In genomic region chr10:45344381-45344780, GRCm38 (mm10) we compare ENCODE assay signal across 24 mouse cellular contexts. TPM values are rescaled to one million over a fixed set of nuclear protein-coding genes. Genes with fewer than 3 reads are reported as not detected.
DNase-seq lines count a peak whose midpoint lies in the region; ATAC-seq and TF ChIP-seq lines count a peak whose summit lies in the region.
"Had no signal": no experiment of that assay in that cellular context is flagged by ENCODE, and none has a peak within 500 bp of the region (broad histone marks: within the 10 kb centered on the region; RNA-seq: fewer than 3 reads in every experiment).

No protein-coding gene starts in this region.

- no peaks in the 10 kb centered on the region for H3K79me2 ChIP-seq in heart, adult 2 months (replicated peaks; ENCODE audit: control insufficient read depth, insufficient read depth, low read length)

- TF ChIP-seq POLR2A in heart, adult 2 months (IDR thresholded peaks at IDR 0.05; ENCODE audit: insufficient read depth, low read depth, low read length): no peak

- H3K4me3 ChIP-seq in heart, adult 2 months: no peak overlapping the region
- no peak overlapping the region for H3K4me3 ChIP-seq in liver, postnatal 0 days (ENCODE audit: low read depth, low read length)
- no peak overlapping the region for H3K4me3 ChIP-seq in liver, embryonic 11.5 days (ENCODE audit: low read depth, low read length)
- H3K4me3 ChIP-seq in ES-E14 (ENCODE audit: insufficient read depth in 1 of 2, low read depth in 1 of 2, low read length in 2 of 2, poor library complexity in 1 of 2, severe bottlenecking in 1 of 2): no peak overlapping the region
- H3K4me3 ChIP-seq: forebrain, embryonic 10.5 days; heart, embryonic 10.5 days; hindbrain, embryonic 13.5 days; limb, embryonic 15.5 days; neural tube, embryonic 13.5 days had no signal

- no peaks in the 10 kb centered on the region for H3K36me3 ChIP-seq in heart, adult 2 months (ENCODE audit: control insufficient read depth, insufficient read depth, low read length)
- H3K36me3 ChIP-seq in liver, postnatal 0 days (replicated peaks; ENCODE audit: insufficient read depth, low read length): no peaks in the 10 kb centered on the region
- H3K36me3 ChIP-seq in liver, embryonic 11.5 days (ENCODE audit: control insufficient read depth, insufficient read depth, low read length): no peaks in the 10 kb centered on the region
- no peaks in the 10 kb centered on the region for H3K36me3 ChIP-seq in ES-E14 (ENCODE audit: control insufficient read depth, insufficient read depth, low read length, poor library complexity, severe bottlenecking)
- H3K36me3 ChIP-seq: hindbrain, embryonic 13.5 days; limb, embryonic 15.5 days; neural tube, embryonic 13.5 days had no signal

- no peak overlapping the region for H3K4me2 ChIP-seq in liver, postnatal 0 days (ENCODE audit: low read depth, low read length)
- no peak overlapping the region for H3K4me2 ChIP-seq in liver, embryonic 11.5 days
- H3K4me2 ChIP-seq: hindbrain, embryonic 13.5 days; limb, embryonic 15.5 days; neural tube, embryonic 13.5 days had no signal

- H3K27me3 ChIP-seq in heart, adult 2 months (ENCODE audit: control insufficient read depth, insufficient read depth, low read length): no peaks in the 10 kb centered on the region
- no peaks in the 10 kb centered on the region for H3K27me3 ChIP-seq in liver, postnatal 0 days (ENCODE audit: insufficient read depth, low read length)
- H3K27me3 ChIP-seq in liver, embryonic 11.5 days (replicated peaks; ENCODE audit: control insufficient read depth, insufficient read depth, low read length): no peaks in the 10 kb centered on the region
- H3K27me3 ChIP-seq: hindbrain, embryonic 13.5 days; limb, embryonic 15.5 days; neural tube, embryonic 13.5 days had no signal

- H3K9me3 ChIP-seq in liver, postnatal 0 days (ENCODE audit: low read length): no peaks in the 10 kb centered on the region
- H3K9me3 ChIP-seq in liver, embryonic 11.5 days (ENCODE audit: control insufficient read depth, low read length): no peaks in the 10 kb centered on the region
- H3K9me3 ChIP-seq in ES-E14 (ENCODE audit: control insufficient read depth, insufficient read depth, low read depth, low read length): no peaks in the 10 kb centered on the region
- H3K9me3 ChIP-seq: forebrain, embryonic 10.5 days; hindbrain, embryonic 13.5 days; limb, embryonic 15.5 days; neural tube, embryonic 13.5 days had no signal

- no peak for DNase-seq in heart, adult 2 months
- no peak for DNase-seq in heart, adult 11 months
- no peak for DNase-seq in liver, postnatal 0 days
- no peak for DNase-seq in liver, embryonic 11.5 days (ENCODE audit: low spot score)
- DNase-seq in ES-E14 (ENCODE audit: low read depth, low spot score): no peak
- DNase-seq in induced T-regulatory cell, adult 2 months (ENCODE audit: low read depth): peak; percentile 3
- no peak for DNase-seq in cerebellum, postnatal 25 days
- no peak for DNase-seq in cerebellum, adult 11-12 months
- DNase-seq: adrenal gland, adult 8-10 months; B cell, adult 2 months; cerebellum, adult 8-10 months; gastrocnemius, postnatal 10 days; heart, postnatal 14 days; kidney, adult 18-20 months; kidney, postnatal 36 days; lung, postnatal 10 days; right cerebral cortex, postnatal 25 days; thymus, postnatal 4 days had no signal

- intact Hi-C loops in heart, adult 2 months (cut with DNase I): no loop called here

- H3K4me1 ChIP-seq in heart, adult 2 months (ENCODE audit: control insufficient read depth, insufficient read depth, low read length): no peaks in the 10 kb centered on the region
- no peaks in the 10 kb centered on the region for H3K4me1 ChIP-seq in liver, postnatal 0 days (ENCODE audit: insufficient read depth)
- no peaks in the 10 kb centered on the region for H3K4me1 ChIP-seq in liver, embryonic 11.5 days (replicated peaks; ENCODE audit: control insufficient read depth, insufficient read depth, low read length)
- H3K4me1 ChIP-seq in ES-E14 (ENCODE audit: control insufficient read depth in 2 of 2, insufficient read depth in 2 of 2, low read length in 2 of 2, poor library complexity in 1 of 2): no peaks in the 10 kb centered on the region
- H3K4me1 ChIP-seq: heart, embryonic 10.5 days; hindbrain, embryonic 13.5 days; limb, embryonic 15.5 days; neural tube, embryonic 13.5 days had no signal

- in situ Hi-C loops in ES-E14 (cut with MboI; ENCODE audit: low sequenced_read_pairs in 2 of 2, unreplicated experiment in 2 of 2): no loop called here

- no peak overlapping the region for H3K9ac ChIP-seq in heart, adult 2 months (ENCODE audit: low read depth, low read length)
- no peak overlapping the region for H3K9ac ChIP-seq in liver, postnatal 0 days (replicated peaks)
- no peak overlapping the region for H3K9ac ChIP-seq in liver, embryonic 11.5 days (ENCODE audit: low read depth, low read length)
- no peak overlapping the region for H3K9ac ChIP-seq in ES-E14 (ENCODE audit: insufficient read depth, low read depth, low read length, poor library complexity, severe bottlenecking)
- H3K9ac ChIP-seq: hindbrain, embryonic 13.5 days; limb, embryonic 15.5 days; neural tube, embryonic 13.5 days had no signal

- no peak overlapping the region for H3K27ac ChIP-seq in heart, adult 2 months
- H3K27ac ChIP-seq in liver, postnatal 0 days (ENCODE audit: low read depth): no peak overlapping the region
- no peak overlapping the region for H3K27ac ChIP-seq in liver, embryonic 11.5 days (ENCODE audit: low read depth, low read length)
- no peak overlapping the region for H3K27ac ChIP-seq in ES-E14 (ENCODE audit: insufficient read depth, low read depth, low read length, poor library complexity, severe bottlenecking)
- H3K27ac ChIP-seq: forebrain, embryonic 10.5 days; heart, embryonic 10.5 days; hindbrain, embryonic 13.5 days; limb, embryonic 15.5 days; neural tube, embryonic 13.5 days had no signal

- ATAC-seq in liver, postnatal 0 days: no peak
- no peak for ATAC-seq in liver, embryonic 11.5 days (replicated peaks; ENCODE audit: low FRiP score)

- TF ChIP-seq EP300 in heart, adult 2 months (IDR thresholded peaks at IDR 0.05; ENCODE audit: insufficient read depth, low read depth, low read length): no peak
- no peak for TF ChIP-seq EP300 in liver, postnatal 0 days (IDR thresholded peaks at IDR 0.05; ENCODE audit: low read depth)

- peak; percentile 45 for TF ChIP-seq CTCF in heart, adult 2 months (IDR thresholded peaks at IDR 0.05)
- peak; percentile 36; the same call in 1 of the 2 replicates for TF ChIP-seq CTCF in liver, postnatal 0 days (IDR thresholded peaks at IDR 0.05; ENCODE audit: low read depth)

- WGBS in heart, adult 2 months: 84% methylated on average over 4 of the region's 4 CpGs
- WGBS in liver, postnatal 0 days (ENCODE audit: insufficient replicate concordance): 77% methylated on average over 4 of the region's 4 CpGs
- 92% methylated on average over 4 of the region's 4 CpGs for WGBS in liver, embryonic 11.5 days

TF ChIP-seq in ES-E14, 5 proteins besides CTCF, POLR2A, EP300 and RAD21:
- TF ChIP-seq ZNF384 (IDR thresholded peaks at IDR 0.05; ENCODE audit: low read depth, low read length) (peak; percentile 64; the same call in 1 of the 2 replicates), MAFK (IDR thresholded peaks at IDR 0.05; ENCODE audit: insufficient read depth, low read depth, low read length) (no peak), ZC3H11A (IDR thresholded peaks at IDR 0.05; ENCODE audit: borderline replicate concordance, low read depth, low read length) (peak; percentile 11; the same call in 1 of the 2 replicates), CHD2 (IDR thresholded peaks at IDR 0.05; ENCODE audit: low read depth, low read length) (no peak)

RNA-seq across cellular contexts. Expression of gene Bves, which starts 8.8 kb away (rescaled TPM):
- 10 to 100 TPM; 31.1 to 34.8 TPM for total RNA-seq in heart, adult 2 months (2021)
- 25.0 and 44.5 TPM in 2 replicates for polyA plus RNA-seq in heart, adult 2 months (2012; rRNA removed)
- 0.05 and 0.11 TPM in 2 replicates for polyA plus RNA-seq in liver, postnatal 0 days (2015; fragmentation: Nextera tagmentation; extraction: Ambion mirVana)
- polyA plus RNA-seq in liver, embryonic 11.5 days (2014; fragmentation: Nextera tagmentation; extraction: Ambion mirVana): 1.2 and 1.4 TPM in 2 replicates
- total RNA-seq in ES-E14 (2012; rRNA removed): 0.58 and 0.85 TPM in 2 replicates
- total RNA-seq: megakaryocyte-erythroid progenitor cell, adult 5-6 weeks had no signal

Comparison
In these comparisons a context has a peak if more than half of its experiments do, and no peak if none do; other contexts are left out.
1. RNA of gene Bves, which starts 8.8 kb away (polyA plus RNA-seq): 25.0 to 44.5 TPM in heart, adult 2 months; 1.2 to 1.4 TPM in liver, embryonic 11.5 days and 0.05 to 0.11 TPM in liver, postnatal 0 days; every median in the first group is over 10 times any median in the second.